Mouse (Mus musculus): ENCODE data around the gene Dus3l.

DNA sequence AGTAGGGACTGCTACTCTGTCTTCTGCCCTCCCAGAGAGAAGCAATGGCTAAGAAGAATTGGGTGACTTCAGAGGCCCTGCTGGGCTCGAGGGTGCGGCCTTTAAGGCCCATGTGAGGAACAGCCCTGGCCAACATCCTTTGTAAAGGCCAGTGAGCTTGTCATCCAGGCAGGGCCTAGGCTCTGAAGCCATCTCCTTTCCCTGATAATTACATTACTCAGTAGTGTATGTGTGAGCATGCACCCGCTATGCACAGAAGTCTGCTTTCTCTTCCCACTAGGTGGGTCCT is 50.4 kb downstream of the Dus3l start:
- no peak for TF ChIP-seq CTCF (IDR thresholded peaks at IDR 0.05; ENCODE audit: extremely low read depth, insufficient read depth, insufficient read length, insufficient replicate concordance)
- no peak for TF ChIP-seq POLR2A (IDR thresholded peaks at IDR 0.05; ENCODE audit: low read depth, low read length)
